Mouse (Mus musculus) cerebellum, adult 11 months (tissue): ENCODE measurements around the gene Gucd1.
"Not testable (repeated sequence)": the region's sequence is repeated elsewhere in the genome, so short reads cannot be mapped to it uniquely, and the experiment has no call there.

Source experiments
- DNase-seq: peaks from one replicate; pipeline ENCODE4 v3.0.0; 2022

Gene Gucd1

DNA sequence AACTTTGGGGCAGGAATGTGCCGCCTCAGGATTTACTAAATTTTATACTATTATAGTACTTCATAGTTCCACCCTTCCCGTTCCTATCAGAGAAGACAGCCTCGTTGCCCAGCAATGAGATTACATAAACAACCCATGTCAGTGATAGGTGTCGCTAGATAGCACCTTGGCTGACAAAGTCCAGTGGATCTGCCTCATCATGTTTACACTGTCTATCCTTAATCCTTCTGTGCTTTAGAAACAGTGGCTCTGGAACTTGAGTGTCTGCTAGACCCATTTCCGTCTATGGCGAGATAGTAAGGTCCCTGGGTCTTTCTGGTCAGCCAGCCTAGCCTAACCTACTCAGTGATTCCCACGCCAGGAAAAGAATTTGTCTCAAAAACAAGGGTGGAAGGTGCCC is 17.4 kb downstream of the Gucd1 start:
- DNase-seq: no peak

- no peak for DNase-seq
These were observed 18.0 kb downstream of the Gucd1 start for GRCm38 (mm10) chr10:75499791-75500190.

DNA sequence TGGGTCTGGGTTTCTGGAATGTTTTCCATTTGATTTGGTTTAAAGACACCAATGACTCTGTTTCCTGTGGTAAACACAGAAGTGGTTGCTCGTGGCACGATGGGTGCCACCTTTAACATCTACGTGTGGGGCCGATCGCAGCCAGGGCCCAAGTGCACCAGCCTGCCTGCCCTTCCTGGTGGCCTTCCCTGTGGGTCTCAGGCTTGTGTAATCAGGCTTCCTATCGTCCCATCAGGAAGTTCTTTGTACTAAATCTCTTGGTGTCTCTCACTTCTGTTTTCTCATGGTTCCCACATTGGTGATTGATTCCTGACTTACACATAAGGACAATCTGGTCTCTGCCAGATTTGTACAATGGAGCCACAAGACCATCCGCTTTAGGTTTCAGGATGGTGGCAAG is 18.6 kb downstream of the Gucd1 start:
- DNase-seq: not testable (repeated sequence)

DNA sequence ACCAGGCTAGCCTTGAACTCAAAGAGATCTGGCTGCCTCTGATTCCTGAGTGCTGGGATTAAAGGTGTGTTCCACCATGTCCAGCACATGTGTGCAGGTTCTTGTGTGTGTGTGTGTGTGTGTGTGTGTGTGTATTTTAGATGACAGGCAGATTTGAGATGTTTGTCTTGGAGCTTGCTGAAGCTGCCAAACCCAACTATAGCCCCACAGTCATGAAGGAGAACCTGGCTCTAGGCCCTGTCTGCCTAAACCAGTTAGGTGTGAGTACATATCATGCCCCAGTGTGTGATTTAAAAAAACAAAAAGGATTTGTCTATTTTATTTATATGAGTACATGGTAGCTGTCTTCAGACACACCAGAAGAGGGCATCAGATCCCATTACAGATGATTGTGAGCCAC is 21.9 kb downstream of the Gucd1 start:
- no peak for DNase-seq

DNA sequence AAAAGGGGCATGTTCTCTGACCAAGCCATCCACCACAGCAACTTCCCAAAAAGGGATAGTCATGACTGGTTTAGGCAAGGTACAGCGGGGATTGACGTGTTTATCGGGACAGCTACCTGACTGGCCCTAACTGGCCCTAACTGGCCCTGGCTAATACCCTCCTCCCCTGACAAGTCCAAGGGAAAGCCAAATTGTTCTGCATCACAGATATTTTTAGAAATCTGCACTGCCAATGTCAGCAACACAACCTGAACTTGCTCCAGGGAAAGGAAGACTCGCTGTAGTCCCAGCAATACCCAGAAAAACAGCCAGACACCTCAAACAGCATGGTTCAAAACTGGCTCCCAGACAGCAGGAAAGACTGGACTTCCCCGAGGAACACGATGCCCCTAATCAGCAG is 22.5 kb downstream of the Gucd1 start:
- DNase-seq: no peak

DNA sequence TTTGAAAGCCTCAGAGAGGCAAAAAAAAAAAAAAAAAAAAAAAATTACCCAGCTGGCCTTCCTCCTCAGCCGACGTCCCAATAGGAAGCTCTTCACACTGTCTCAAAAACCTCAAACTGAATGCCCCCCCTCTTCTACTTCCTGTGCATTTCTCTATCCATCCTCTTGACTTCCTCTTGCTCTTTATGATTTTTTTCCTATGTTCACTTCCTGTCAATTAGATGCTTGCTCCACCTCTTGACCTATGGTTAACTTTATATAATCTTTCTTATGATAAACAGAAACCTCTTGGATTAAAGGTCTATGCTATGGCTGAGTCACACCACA is 25.9 kb downstream of the Gucd1 start:
- DNase-seq: no peak

DNA sequence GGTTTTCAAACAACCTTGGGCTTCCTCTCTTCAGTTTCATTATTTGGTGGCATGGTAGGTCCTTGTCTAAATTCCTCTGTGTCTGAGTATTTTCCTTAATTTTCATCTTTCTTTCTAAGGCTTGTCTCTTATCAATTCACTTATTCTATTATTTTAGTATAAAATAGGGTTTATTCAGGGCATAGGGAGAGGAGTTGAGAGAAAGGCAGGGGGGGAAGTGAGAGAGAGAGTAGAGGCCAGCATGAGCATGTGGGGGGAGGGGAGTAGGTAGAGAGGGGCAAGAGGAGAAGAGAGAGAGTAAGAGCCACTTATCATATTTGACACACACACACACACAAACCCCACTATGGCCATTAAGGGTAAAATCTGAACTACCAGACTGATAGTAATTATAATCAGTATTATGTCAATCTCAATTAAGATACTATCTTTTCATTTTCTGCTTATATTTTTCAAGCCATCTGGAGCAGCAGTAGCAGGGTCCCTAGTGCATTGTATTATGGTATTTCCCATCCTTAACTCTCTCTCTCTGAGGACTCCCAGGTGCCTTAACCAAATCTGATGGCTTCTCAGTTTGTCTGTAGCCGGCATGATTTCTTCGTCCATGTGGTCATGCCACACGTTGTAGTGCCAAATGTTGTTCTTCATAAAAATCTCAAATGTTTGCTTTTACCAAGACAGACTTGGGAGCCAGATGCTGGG is 26.4 kb downstream of the Gucd1 start:
- no peak for DNase-seq

DNA sequence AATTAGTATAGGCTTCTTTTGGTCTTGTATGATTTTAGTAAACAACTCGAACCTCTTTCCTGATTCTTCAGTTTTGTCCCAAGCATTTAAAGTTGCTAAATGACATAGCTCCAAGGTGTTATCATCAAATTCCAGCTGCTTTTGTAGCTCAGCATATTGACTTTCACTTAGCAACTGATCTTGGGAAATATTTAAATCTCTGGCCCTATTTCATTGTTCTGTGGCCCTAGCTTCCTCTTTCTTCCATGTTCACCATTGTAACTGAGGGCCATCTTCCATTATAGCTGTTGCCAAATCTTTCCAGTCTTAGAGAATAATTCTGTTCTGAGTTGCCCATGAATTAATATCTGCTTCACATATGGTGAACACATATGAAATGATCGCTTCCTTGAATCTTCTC is 27.0 kb downstream of the Gucd1 start:
- no peak for DNase-seq

GRCm38 (mm10) chr10:75489522-75489921 is 28.2 kb downstream of the Gucd1 start:
- DNase-seq: no peak

DNA sequence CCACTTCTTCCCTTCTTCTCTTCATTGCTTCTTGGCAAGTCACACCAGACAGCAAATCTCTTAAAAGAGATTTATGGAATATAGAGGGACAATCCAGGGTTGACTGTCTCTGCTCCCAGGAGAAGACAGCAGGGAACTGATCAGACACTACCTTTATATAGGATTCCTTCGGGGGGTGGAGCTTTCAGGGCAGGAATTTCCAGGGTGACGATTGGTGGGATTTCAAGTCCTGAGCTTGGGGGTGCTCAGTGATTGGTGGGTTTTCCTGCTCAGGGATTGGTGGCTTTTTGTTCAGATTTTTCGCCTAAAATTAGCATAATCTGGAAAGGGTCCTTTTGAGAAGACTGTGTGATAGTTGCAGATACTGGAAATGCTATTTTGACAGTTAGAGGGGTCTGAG is 30.6 kb downstream of the Gucd1 start:
- no peak for DNase-seq

GRCm38 (mm10) chr10:75486086-75486979 is 31.4 kb downstream of the Gucd1 start:
- DNase-seq: peak; percentile 61

- DNase-seq: no peak
These were observed 33.0 kb downstream of the Gucd1 start for GRCm38 (mm10) chr10:75484767-75485166.

- no peak for DNase-seq
These were observed 33.7 kb downstream of the Gucd1 start for GRCm38 (mm10) chr10:75484066-75484465.

- no peak for DNase-seq
These were observed 34.8 kb downstream of the Gucd1 start for GRCm38 (mm10) chr10:75482919-75483483.

- no peak for DNase-seq
These were observed 35.5 kb downstream of the Gucd1 start for GRCm38 (mm10) chr10:75482271-75482670.

DNA sequence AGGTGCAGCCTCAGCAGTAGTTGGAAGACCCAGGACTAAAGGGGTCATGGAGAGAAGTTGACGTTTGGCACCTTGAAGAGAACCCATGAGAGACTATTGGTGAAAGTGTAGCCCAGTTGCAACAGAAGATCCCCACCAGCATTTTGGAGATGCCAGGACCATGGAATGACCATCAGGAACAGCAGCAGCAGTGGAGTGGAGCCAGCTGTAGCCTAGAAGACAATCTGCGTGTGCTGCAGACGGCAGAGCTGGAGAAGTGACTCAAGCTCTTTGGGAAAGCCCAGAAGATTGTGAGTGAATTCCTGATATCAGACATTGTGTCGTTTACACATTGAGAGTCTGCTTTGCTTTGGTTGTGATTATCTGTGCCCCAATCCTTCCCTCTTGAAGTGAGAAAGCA is 36.1 kb downstream of the Gucd1 start:
- no peak for DNase-seq

DNA sequence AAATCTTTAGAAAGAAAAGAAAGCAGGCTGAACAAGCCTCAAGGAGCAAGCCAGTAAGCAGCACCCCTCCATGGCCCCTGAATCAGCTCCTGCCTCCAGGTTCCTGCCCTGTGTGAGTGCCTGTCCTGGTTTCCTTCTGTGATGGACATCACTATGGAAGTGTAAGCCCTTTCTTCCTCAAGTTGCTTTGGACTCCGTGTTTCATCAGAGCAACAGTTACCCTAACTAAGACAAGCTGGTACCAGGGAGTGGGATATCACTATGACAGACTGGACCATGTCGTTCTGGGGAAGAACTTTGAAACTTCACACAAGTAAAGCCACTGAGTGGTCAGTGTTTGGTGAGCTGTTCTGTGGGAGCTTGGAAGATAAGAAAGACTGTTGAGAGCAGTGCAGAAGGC is 37.8 kb downstream of the Gucd1 start:
- DNase-seq: no peak

DNA sequence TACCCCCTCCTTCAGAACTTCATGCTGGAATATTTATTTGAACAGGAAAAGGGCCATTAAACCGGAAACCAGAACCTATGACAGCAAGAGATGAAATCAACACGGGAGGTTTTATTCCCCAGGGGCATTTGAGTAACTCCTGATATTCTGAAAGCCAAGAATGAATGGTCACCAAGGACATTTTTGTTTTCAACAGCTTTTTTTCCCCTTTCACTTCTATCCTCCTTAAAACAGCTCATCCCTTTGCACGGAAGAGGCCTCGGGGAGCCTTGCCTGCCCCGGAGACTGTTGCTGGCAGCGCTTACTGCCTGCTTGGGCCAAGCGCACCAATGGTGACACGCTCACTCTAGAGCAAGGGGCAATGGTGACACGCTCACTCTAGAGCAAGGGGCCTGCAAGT is 40.7 kb downstream of the Gucd1 start:
- no peak for DNase-seq

DNA sequence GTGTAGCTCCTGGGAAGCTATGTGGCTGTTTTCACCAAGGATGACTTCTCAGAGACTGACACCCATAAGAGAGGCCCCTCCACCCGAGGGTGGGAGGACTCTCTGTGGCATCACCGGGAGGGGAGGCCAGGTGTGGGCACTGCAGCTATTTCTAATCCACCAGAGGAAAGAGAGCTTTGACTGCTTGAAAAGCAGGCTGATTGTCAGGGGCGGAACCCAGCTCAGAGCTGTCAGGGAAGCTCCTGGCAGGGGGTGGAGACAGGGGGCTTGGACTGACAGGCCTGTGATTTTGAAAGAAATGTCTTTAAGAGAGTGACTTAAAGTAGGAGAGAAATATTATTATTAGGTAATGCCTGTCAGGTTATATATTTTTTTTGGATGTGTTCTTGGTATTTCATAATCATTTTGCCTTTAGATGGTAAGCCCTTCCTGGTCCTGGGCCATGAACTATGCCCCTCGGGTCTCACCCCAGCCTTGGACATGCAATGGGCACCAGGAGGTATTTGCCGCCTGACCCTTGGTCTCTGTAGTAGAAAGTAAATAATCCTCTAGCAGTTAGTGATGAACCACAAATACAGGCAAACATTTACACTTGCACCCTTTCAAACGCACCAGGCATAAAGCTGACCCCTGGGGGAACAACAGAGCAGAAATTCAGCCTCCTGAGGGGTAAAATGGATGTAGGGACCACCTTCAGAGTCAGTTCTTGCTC is 42.5 kb downstream of the Gucd1 start:
- DNase-seq: not testable (repeated sequence)

DNA sequence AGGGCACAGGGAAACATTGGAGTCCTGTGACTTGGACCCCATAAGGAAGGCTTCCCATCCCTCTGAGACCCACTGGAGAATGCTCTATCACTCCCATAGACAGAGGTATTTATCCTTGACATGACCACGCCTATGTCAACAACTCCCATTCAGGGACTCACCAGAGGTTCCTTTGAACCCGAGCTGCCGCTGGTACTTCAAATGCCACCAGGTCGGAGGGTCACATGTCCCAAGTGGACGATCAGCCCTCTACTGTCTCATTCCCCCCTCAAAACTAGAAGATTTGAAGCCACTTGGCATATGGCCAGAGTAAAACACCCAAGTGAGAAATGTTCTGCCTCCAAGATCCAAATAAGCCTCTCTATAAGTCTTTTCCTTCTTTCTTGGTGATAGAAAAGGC is 43.2 kb downstream of the Gucd1 start:
- no peak for DNase-seq

DNA sequence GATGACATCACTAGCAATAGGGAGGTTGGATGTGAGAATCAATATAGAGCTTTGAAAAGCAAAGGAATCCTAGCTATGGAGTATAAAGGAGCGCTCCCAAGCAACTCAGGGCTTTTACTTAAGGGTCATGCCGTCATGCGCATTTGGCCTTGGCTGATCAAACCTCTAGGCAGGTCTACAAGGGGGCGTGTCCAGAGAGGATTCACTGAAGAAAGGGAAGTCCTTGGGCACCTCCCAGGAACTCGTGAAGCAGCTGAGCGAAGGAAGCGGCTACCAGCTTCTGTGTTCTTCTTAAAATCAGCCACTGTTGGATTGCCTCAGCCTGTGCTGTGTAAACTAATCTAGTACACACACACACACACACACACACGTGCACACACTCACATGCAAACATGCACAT is 44.4 kb downstream of the Gucd1 start:
- no peak for DNase-seq

DNA sequence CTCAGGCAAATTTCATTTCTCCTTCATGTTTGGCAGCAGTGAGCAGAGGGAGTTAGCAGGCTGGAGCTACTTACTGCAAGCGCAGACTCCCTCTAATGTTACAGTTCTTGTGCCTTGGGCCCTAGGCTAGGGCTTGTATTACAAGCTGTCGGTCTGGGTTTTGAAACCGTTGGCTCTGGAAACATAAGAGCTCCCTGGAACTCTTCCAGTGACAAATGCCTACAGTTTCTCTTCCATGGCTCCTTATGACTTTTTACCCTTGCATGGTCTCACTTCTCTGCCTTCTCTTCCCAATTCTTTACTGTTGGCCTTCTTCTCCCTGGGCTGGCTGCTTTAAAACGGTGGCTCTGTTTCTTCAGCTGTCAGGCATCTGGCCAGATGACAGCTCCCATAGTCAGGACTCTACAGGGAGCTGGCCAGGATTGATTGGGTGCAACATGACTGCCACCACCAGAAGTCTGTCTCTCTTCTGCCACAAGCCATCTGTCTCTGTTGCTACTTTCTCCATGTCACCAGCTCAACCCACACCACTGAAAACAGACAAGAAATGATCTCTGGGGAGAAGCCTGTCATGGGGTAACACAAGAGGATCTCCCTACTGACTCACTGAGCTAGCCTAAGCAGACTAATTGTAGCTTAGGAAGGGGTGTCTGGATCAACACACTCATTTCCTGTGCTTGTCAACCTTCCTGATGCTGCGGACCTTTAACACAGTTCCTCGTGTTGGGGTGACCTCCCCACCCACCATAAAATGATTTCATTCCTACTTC is 51.8 kb downstream of the Gucd1 start:
- no peak for DNase-seq

DNA sequence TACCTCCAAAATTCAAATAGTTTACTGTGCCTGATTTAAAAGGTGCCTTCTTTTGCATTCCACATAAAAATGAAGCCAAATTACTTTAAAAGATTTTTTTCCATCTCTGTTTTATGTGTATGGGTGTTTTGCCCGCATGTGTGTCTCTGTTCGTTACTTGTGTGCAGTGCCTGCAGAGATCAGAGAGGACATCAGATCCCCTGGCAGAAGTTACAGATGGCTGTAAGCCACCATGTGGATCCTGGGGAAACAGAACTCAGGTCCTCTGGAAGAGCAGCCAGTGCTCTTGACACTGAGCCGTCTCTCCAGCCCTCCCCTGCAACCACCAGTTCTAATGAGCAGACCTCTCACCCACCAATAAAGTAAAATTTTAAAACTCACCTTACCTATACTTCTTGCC is 55.0 kb downstream of the Gucd1 start:
- DNase-seq: no peak
